Mouse (Mus musculus) heart, embryonic 11.5 days (tissue): ENCODE data around the gene Vrk1. TPM values are rescaled to one million over a fixed set of nuclear protein-coding genes. Genes with fewer than 3 reads are reported as not detected.
A peak's percentile ranks its signal among the peaks of the same experiment; 100 is the strongest.

Experiments
- ATAC-seq: fragments of 200-750 bp; cut with Nextera tagmentation; replicated peaks from 2 replicates; pipeline ENCODE4 v1.8.0; 2017; ENCODE audit warnings: moderate library complexity; ENCODE audit not compliant: insufficient number of reproducible peaks, low FRiP score, low TSS enrichment
- H3K27ac ChIP-seq: fragments of 300-500 bp; sonication (generic); 2 replicates; pipeline ENCODE4 v1.5.1; 2014; ENCODE audit warnings: mild to moderate bottlenecking, low read depth, low read length
- H3K27me3 ChIP-seq: fragments of 300-500 bp; sonication (generic); 2 replicates; pipeline ENCODE4 v1.6.1; 2014; ENCODE audit warnings: mild to moderate bottlenecking, low read length, mixed read lengths; ENCODE audit not compliant: control insufficient read depth, insufficient read depth
- H3K36me3 ChIP-seq: fragments of 300-500 bp; sonication (generic); 2 replicates; pipeline ENCODE4 v1.6.1; 2014; ENCODE audit warnings: mild to moderate bottlenecking, low read length, moderate library complexity, mixed read lengths; ENCODE audit not compliant: control insufficient read depth, insufficient read depth
- H3K4me1 ChIP-seq: fragments of 300-500 bp; sonication (generic); 2 replicates; pipeline ENCODE4 v1.6.1; 2014; ENCODE audit warnings: low read length; ENCODE audit not compliant: control insufficient read depth, insufficient read depth
- H3K4me2 ChIP-seq: fragments of 300-500 bp; sonication (generic); 2 replicates; pipeline ENCODE4 v1.6.1; 2014; ENCODE audit warnings: mild to moderate bottlenecking, moderate library complexity
- H3K4me3 ChIP-seq: fragments of 300-500 bp; sonication (generic); 2 replicates; pipeline ENCODE4 v1.5.1; 2014; ENCODE audit warnings: low read depth, low read length
- H3K9ac ChIP-seq: fragments of 300-500 bp; sonication (generic); 2 replicates; pipeline ENCODE4 v1.6.1; 2014; ENCODE audit warnings: mild to moderate bottlenecking, low read depth, low read length, moderate library complexity
- H3K9me3 ChIP-seq: fragments of 300-500 bp; sonication (generic); replicated peaks from 2 replicates; pipeline ENCODE4 v1.6.1; 2016; ENCODE audit warnings: low read length; ENCODE audit not compliant: control insufficient read depth
- WGBS: fragments of 180-500 bp; shearing (Covaris S2); extraction: QIAGEN DNeasy Blood & Tissue Kit; methylation state at CpG from one replicate; pipeline ENCODE4 v1.1.7; 2014; ENCODE audit not compliant: insufficient replicate concordance; 5-methylcytosine and 5-hydroxymethylcytosine counted together
- polyA plus RNA-seq: library from polyadenylated mRNA; unstranded; fragments of >200 nt; fragmentation: Nextera tagmentation; extraction: Ambion mirVana; gene quantifications from 2 replicates; pipeline ENCODE4 v1.2.1, GENCODE M21; 2014

Gene Vrk1
- polyA plus RNA-seq, 1 experiment from 2014 or later, result 49.8 TPM

DNA sequence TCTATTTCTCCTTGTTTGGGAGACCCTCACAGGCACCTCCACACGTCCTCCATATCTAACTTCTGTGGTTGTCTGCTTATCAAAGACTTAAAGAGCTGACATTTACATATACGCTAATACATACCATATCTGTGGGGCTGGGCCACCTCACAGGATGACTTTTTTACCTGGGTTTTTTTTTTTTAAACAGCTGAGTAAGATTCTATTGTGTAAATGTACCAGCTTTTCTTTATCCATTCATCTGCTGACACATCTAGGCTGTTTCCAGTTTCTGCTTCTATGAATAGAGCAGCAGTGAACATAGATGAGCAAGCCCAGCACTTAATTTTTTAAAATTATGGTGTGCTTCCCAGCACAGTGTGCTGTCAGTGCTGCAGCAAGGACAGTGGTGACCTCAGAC lies 19.6 kb downstream of the Vrk1 start:
- Histone ChIP-seq H3K4me1 (peaks cover 21% of the 10 kb centered on the region), H3K9ac (no peak overlapping the region), H3K27me3 (no peaks in the 10 kb centered on the region), H3K4me3 (no peak overlapping the region), H3K36me3 (no peaks in the 10 kb centered on the region; the same call in 1 of the 2 replicates), H3K4me2 (no peak overlapping the region), H3K9me3 (no peaks in the 10 kb centered on the region), H3K27ac (no peak overlapping the region)
- WGBS, result 59% methylated on average over 2 of the region's 2 CpGs
- ATAC-seq, result no peak

DNA sequence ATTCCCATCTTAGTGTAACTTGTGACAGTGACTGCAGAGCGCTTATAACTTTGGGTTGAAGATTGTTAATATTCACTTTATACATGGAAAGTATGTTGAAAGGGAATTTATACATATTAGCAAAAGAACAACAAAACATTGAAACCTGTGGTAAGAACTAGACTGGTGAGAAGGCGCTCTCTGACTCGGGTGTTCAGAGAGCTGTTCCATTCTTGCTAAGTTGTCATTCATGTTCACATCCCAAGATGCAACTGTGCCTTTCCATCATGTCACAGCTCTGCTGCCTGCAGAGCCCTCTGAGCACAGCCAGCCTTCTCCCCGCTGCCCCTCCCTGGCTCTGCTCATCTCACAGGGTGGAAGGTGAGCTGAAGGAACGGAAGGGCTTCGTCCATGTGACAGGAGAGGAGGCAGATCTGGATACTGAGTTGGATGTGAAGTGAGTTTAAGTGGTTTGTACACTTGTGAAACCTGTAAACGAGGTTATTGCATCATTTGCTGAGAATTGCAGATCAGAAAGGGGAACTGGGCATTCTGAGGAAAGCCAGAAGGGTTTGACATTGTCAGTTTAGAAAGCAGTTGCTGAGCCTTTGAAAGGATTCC lies 20.2 kb downstream of the Vrk1 start:
- Histone ChIP-seq H3K27ac (peak overlapping the region; percentile 50), H3K36me3 (no peaks in the 10 kb centered on the region; the same call in 1 of the 2 replicates), H3K4me1 (peaks cover 21% of the 10 kb centered on the region), H3K9me3 (no peaks in the 10 kb centered on the region), H3K9ac (no peak overlapping the region), H3K4me3 (no peak overlapping the region), H3K27me3 (no peaks in the 10 kb centered on the region), H3K4me2 (no peak overlapping the region)
- WGBS, result 69% methylated on average over 7 of the region's 7 CpGs
- ATAC-seq, result no peak

DNA sequence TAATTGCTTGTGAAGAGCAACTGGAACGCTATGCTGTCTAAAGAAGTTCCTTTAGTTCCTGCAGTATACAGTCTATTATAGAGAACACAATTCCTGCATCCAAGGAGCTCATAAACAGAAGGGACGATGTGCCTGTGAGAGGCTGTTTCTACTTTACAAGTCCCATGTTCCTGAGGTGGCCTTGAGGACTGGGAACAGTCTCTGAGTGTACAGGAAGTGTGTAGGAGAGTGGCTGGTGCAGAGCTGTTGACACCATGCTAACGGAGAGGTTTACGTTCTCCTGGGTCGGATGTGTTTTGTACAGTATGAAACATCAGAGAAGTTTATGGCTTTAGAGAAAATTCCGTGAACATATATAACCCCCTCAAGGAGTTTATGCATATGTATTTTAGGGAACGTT lies 20.8 kb downstream of the Vrk1 start:
- Histone ChIP-seq H3K4me3 (no peak overlapping the region), H3K36me3 (no peaks in the 10 kb centered on the region; the same call in 1 of the 2 replicates), H3K4me1 (peaks cover 21% of the 10 kb centered on the region), H3K9me3 (no peaks in the 10 kb centered on the region), H3K27ac (peak overlapping the region; percentile 50; the same call in 1 of the 2 replicates), H3K9ac (no peak overlapping the region), H3K4me2 (no peak overlapping the region), H3K27me3 (no peaks in the 10 kb centered on the region)
- WGBS, result 79% methylated on average over 7 of the region's 7 CpGs
- ATAC-seq, result no peak

DNA sequence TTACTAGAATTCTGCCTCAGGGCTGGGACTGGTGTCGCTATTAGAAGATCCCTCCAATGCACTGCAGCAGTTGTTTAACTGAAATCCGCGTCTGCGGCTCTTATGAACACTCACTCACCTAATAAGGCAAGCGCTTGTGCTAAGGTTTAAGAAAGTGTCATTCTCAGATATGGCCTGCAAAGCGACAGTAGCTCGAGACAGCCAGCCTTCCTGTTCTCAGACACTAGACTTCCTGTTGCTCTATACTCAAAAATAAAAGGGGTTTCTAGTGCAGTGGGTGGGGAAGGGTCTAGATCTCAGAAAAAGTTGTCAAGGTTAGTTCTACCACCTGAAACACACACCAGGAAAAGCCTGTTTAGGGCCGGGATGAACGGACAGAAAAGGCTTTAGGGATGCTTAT lies 21.9 kb downstream of the Vrk1 start:
- H3K4me1 ChIP-seq, result peaks cover 21% of the 10 kb centered on the region
- H3K4me3 ChIP-seq, result no peak overlapping the region
- no peaks in the 10 kb centered on the region for H3K27me3 ChIP-seq
- ATAC-seq, result no peak
- H3K9ac ChIP-seq, result no peak overlapping the region
- 67% methylated on average over 9 of the region's 9 CpGs for WGBS
- no peaks in the 10 kb centered on the region for H3K9me3 ChIP-seq
- H3K36me3 ChIP-seq, result no peaks in the 10 kb centered on the region; the same call in 1 of the 2 replicates
- H3K4me2 ChIP-seq, result no peak overlapping the region; the same call in 1 of the 2 replicates
- H3K27ac ChIP-seq, result no peak overlapping the region

DNA sequence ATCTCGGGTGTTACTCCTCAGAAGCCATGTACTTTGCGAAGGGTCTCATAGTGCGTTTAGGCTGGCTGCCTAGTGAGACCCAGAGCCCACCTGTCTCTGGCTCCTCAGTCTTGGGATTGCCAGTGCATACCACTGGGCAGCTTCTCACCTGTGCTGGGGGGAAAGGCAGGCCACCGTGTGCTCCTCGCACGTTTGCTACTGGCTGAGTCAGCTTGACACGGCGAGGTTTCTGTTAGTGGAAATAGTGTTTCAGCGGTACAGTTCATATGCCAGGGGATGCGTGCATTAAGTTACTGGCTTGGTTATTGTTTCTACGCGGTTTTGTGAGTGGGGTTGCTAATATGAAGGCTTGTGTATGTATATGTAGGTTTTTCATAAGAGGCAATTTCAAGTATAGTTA lies 22.3 kb downstream of the Vrk1 start:
- Histone ChIP-seq H3K36me3 (no peaks in the 10 kb centered on the region; the same call in 1 of the 2 replicates), H3K9me3 (no peaks in the 10 kb centered on the region), H3K9ac (no peak overlapping the region), H3K27me3 (no peaks in the 10 kb centered on the region), H3K4me2 (no peak overlapping the region), H3K4me1 (peaks cover 21% of the 10 kb centered on the region), H3K4me3 (no peak overlapping the region), H3K27ac (no peak overlapping the region)
- WGBS, result 88% methylated on average over 12 of the region's 12 CpGs
- no peak for ATAC-seq

DNA sequence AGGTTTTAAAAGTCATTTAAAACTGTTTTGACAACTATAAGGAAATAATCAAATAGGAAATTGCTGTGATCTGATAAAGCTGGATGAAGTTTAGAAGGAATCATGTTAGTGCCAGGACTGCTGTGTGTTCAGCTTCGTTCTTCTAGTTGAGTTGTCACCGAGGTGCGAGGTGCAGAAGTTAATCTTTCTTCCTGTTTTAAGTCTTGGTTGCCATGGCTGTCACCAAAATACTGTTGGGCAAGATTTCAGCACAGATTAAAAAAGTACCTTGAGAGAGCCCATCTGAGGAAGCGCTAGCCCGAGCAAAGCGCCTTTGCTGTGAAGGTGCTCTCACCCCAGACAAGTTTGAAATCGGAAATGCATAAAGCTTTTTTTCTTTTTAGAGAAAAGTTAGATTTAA lies 24.2 kb downstream of the Vrk1 start:
- H3K27ac ChIP-seq, result no peak overlapping the region
- no peaks in the 10 kb centered on the region for H3K9me3 ChIP-seq
- H3K9ac ChIP-seq, result no peak overlapping the region
- H3K4me3 ChIP-seq, result no peak overlapping the region
- peaks cover 1% of the 10 kb centered on the region; the same call in 1 of the 2 replicates for H3K36me3 ChIP-seq
- 83% methylated on average over 7 of the region's 7 CpGs for WGBS
- H3K4me2 ChIP-seq, result no peak overlapping the region
- ATAC-seq, result no peak
- peaks cover 18% of the 10 kb centered on the region for H3K4me1 ChIP-seq
- no peaks in the 10 kb centered on the region for H3K27me3 ChIP-seq

DNA sequence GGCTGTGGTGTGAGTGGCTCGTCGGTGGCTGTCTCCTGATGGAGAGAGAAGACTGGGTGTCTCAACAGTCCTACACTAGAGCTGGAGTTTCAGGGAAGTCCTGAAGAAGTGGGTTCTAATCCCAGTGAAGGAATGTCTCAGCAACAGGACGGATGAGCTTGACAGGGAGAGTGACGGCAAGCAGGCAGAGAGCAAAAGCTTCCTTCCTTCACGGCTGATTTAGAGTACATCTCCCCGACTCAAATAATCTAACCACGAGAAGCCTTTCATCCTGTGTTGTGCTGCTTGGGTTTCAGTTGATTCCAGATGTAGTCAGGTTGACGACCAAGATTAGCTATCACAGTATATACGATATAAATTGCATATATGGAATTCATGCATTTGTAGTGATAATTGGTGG lies 24.7 kb downstream of the Vrk1 start:
- H3K4me2 ChIP-seq, result no peak overlapping the region
- H3K9me3 ChIP-seq, result no peaks in the 10 kb centered on the region
- H3K27me3 ChIP-seq, result no peaks in the 10 kb centered on the region
- no peak overlapping the region for H3K4me3 ChIP-seq
- H3K27ac ChIP-seq, result no peak overlapping the region
- H3K4me1 ChIP-seq, result peaks cover 14% of the 10 kb centered on the region
- H3K36me3 ChIP-seq, result peaks cover 3% of the 10 kb centered on the region; the same call in 1 of the 2 replicates
- WGBS, result 84% methylated on average over 9 of the region's 9 CpGs
- H3K9ac ChIP-seq, result no peak overlapping the region
- no peak for ATAC-seq

DNA sequence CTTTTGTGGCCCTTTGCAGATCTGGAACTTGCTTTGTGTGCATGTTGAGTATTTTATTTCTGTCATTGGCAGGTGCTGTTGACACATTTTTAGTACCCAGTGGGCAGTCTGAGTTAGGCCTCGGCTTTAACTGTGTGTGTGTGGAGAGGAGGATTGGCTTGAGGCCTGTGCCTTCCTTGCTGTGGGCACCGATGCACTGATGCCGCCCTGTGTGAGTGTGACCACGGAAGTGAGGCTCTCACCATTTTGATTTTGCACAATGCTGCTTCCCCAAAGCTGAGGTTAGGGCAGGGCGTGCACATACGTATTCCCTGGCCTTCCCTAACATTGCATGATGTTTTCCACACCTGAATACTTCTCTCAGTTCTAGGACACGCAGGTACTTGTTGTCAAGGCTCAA lies 30.2 kb downstream of the Vrk1 start:
- ATAC-seq, result no peak
- Histone ChIP-seq H3K9me3 (no peaks in the 10 kb centered on the region), H3K4me3 (no peak overlapping the region), H3K9ac (no peak overlapping the region), H3K27me3 (no peaks in the 10 kb centered on the region), H3K27ac (no peak overlapping the region), H3K4me1 (no peaks in the 10 kb centered on the region), H3K4me2 (no peak overlapping the region), H3K36me3 (peaks cover 9% of the 10 kb centered on the region; the same call in 1 of the 2 replicates)
- 90% methylated on average over 7 of the region's 7 CpGs for WGBS
